Mouse (Mus musculus) midbrain, embryonic 14.5 days (tissue): ENCODE measurements around the gene Poln. TPM values are rescaled to one million over a fixed set of nuclear protein-coding genes. Genes with fewer than 3 reads are reported as not detected.

ENCODE experiments used
- ATAC-seq: fragments of 200-750 bp; cut with Nextera tagmentation; 2 replicates; pipeline ENCODE4 v1.8.0; 2017; ENCODE audit warnings: moderate number of reproducible peaks, moderate library complexity; ENCODE audit not compliant: low FRiP score, low TSS enrichment
- DNase-seq: peaks from one replicate; pipeline ENCODE4 v3.0.0-alpha.2; 2015
- H3K27ac ChIP-seq: fragments of 300-500 bp; sonication (generic); replicated peaks from 2 replicates; pipeline ENCODE4 v1.5.1; 2014; ENCODE audit warnings: mild to moderate bottlenecking, low read depth, low read length, moderate library complexity
- H3K27me3 ChIP-seq: fragments of 300-500 bp; sonication (generic); 2 replicates; pipeline ENCODE4 v1.6.1; 2014; ENCODE audit warnings: low read length, control low read depth, mixed read lengths; ENCODE audit not compliant: control insufficient read depth, insufficient read depth
- H3K36me3 ChIP-seq: fragments of 300-500 bp; sonication (generic); 2 replicates; pipeline ENCODE4 v1.6.1; 2014; ENCODE audit warnings: low read length, control low read depth; ENCODE audit not compliant: control insufficient read depth, insufficient read depth
- H3K4me1 ChIP-seq: fragments of 300-500 bp; sonication (generic); 2 replicates; pipeline ENCODE4 v1.6.1; 2014; ENCODE audit warnings: mild to moderate bottlenecking, antibody characterized with exemption, low read length, control low read depth; ENCODE audit not compliant: control insufficient read depth, insufficient read depth
- H3K4me2 ChIP-seq: fragments of 300-500 bp; sonication (generic); 2 replicates; pipeline ENCODE4 v1.6.1; 2014; ENCODE audit warnings: mild to moderate bottlenecking, low read length, moderate library complexity
- H3K4me3 ChIP-seq: fragments of 300-500 bp; sonication (generic); replicated peaks from 2 replicates; pipeline ENCODE4 v1.5.1; 2014; ENCODE audit warnings: low read depth, low read length
- H3K9ac ChIP-seq: fragments of 300-500 bp; sonication (generic); replicated peaks from 2 replicates; pipeline ENCODE4 v1.6.1; 2014; ENCODE audit warnings: mild to moderate bottlenecking, low read length, moderate library complexity
- H3K9me3 ChIP-seq: fragments of 300-500 bp; sonication (generic); 2 replicates; pipeline ENCODE4 v1.6.1; 2016; ENCODE audit warnings: low read length, control low read depth, mixed read lengths; ENCODE audit not compliant: control insufficient read depth
- WGBS: fragments of 180-500 bp; shearing (Covaris S2); extraction: QIAGEN DNeasy Blood & Tissue Kit; methylation state at CpG from one replicate; pipeline ENCODE4 v1.1.7; 2014; 5-methylcytosine and 5-hydroxymethylcytosine counted together
- polyA plus RNA-seq: library from polyadenylated mRNA; unstranded; fragments of >200 nt; fragmentation: Nextera tagmentation; extraction: Ambion mirVana; gene quantifications from 2 replicates; pipeline ENCODE4 v1.2.1, GENCODE M21; 2014

Gene Poln
- polyA plus RNA-seq, 1 experiment from 2014 or later = 0.58 TPM

- peak overlapping the region; percentile 95; the same call in 1 of the 2 replicates for H3K4me3 ChIP-seq
- DNase-seq (no peak), ATAC-seq (no peak)
- peaks cover 31% of the 10 kb centered on the region for H3K4me1 ChIP-seq
- H3K4me2 ChIP-seq = peak overlapping the region; percentile 74
- peak overlapping the region; percentile 16; the same call in 1 of the 2 replicates for H3K9ac ChIP-seq
- H3K9me3 ChIP-seq = no peaks in the 10 kb centered on the region
- H3K27me3 ChIP-seq = no peaks in the 10 kb centered on the region
- no peak overlapping the region for H3K27ac ChIP-seq
- 100% methylated on average over 1 of the region's 1 CpGs for WGBS
- H3K36me3 ChIP-seq = peaks cover 42% of the 10 kb centered on the region
Observed at GRCm38 (mm10) chr5:34185051-34185580, 15.9 kb upstream of the Poln start.

DNA sequence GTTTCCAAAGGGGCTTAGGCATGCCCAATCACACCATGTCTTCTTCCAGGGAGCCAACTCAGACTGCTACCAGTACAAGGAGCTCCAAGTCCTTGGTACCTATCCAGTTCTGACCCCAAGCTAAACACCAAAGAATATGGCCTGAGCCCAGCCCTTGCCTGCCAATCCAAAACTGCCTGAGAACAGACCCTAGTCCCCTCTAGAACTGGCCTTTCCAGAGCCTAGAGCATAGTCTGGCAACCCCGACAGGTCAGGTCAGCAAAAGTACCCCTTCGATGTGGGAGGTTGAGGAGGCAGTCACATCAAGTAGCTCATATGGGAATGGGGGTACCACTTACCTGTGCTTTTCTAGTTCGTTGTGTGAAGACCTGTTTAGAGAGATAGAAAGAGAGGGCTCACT lies 14.7 kb upstream of the Poln start:
- H3K9ac ChIP-seq = no peak overlapping the region
- WGBS = 91% methylated on average over 3 of the region's 3 CpGs
- no peaks in the 10 kb centered on the region for H3K9me3 ChIP-seq
- ATAC-seq (no peak), DNase-seq (no peak)
- H3K4me3 ChIP-seq = no peak overlapping the region
- H3K27ac ChIP-seq = no peak overlapping the region
- H3K27me3 ChIP-seq = no peaks in the 10 kb centered on the region
- H3K4me2 ChIP-seq = no peak overlapping the region
- H3K36me3 ChIP-seq = peaks cover 52% of the 10 kb centered on the region
- peaks cover 31% of the 10 kb centered on the region for H3K4me1 ChIP-seq

- no peaks in the 10 kb centered on the region for H3K27me3 ChIP-seq
- WGBS = 68% methylated on average over 5 of the region's 5 CpGs
- H3K9me3 ChIP-seq = no peaks in the 10 kb centered on the region
- H3K4me2 ChIP-seq = no peak overlapping the region
- no peak overlapping the region for H3K27ac ChIP-seq
- no peak overlapping the region for H3K4me3 ChIP-seq
- ATAC-seq = no peak
- no peak overlapping the region for H3K9ac ChIP-seq
- H3K36me3 ChIP-seq = peaks cover 56% of the 10 kb centered on the region
- DNase-seq = no peak
- H3K4me1 ChIP-seq = peaks cover 28% of the 10 kb centered on the region
Observed at GRCm38 (mm10) chr5:34183156-34183880, 14.1 kb upstream of the Poln start.

GRCm38 (mm10) chr5:34182486-34182885 lies 13.2 kb upstream of the Poln start:
- no peak for DNase-seq
- no peak for ATAC-seq
- peaks cover 26% of the 10 kb centered on the region for H3K4me1 ChIP-seq
- no peak overlapping the region for H3K4me2 ChIP-seq
- no peaks in the 10 kb centered on the region for H3K9me3 ChIP-seq
- H3K9ac ChIP-seq = no peak overlapping the region
- H3K4me3 ChIP-seq = no peak overlapping the region
- peaks cover 62% of the 10 kb centered on the region for H3K36me3 ChIP-seq
- 79% methylated on average over 3 of the region's 3 CpGs for WGBS
- no peak overlapping the region for H3K27ac ChIP-seq
- no peaks in the 10 kb centered on the region for H3K27me3 ChIP-seq

DNA sequence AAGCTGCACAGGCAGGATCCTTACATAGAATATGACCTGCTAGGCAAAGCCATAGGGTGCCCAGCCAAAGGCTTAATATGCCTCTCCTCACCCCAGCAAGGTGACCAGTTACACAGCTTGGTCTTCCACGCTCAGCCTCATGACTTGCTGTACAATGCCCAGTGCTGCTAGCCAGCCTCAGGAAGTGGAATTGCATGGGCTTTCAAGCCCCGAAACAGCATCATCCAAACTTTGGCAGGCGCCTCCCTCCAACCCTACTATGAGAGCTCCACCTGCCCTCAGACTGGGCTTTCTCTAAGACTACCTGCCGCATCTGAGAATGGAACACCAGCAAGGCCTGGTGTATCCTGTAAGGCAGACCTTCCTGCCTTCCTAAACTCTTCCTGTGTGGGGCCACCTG lies 8.6 kb upstream of the Poln start:
- ATAC-seq = no peak
- H3K4me2 ChIP-seq = no peak overlapping the region
- peaks cover 90% of the 10 kb centered on the region for H3K36me3 ChIP-seq
- 93% methylated on average over 4 of the region's 4 CpGs for WGBS
- no peaks in the 10 kb centered on the region for H3K9me3 ChIP-seq
- DNase-seq = no peak
- H3K4me3 ChIP-seq = no peak overlapping the region
- H3K9ac ChIP-seq = no peak overlapping the region
- H3K27ac ChIP-seq = no peak overlapping the region
- no peaks in the 10 kb centered on the region for H3K4me1 ChIP-seq
- no peaks in the 10 kb centered on the region for H3K27me3 ChIP-seq

DNA sequence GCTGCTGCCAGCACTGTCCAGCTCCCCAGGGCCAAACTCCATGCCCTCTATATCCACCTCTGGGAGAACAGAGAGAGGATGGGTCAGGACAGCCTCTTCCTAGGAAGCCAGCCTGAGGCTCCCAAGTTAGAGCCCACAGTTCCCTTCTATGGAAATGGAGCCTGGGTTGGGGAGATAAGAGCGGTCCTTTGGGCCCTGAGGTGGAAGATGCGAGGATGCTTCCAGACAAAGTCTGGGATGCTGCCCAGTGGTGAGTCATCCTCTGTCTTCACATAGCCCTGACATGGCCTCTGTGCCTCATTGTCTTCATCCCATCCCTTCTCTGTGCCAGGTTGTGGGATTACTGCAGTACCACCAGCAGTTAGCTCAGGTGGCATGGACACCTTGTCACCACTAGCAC lies 7.8 kb upstream of the Poln start:
- Histone ChIP-seq H3K4me3 (no peak overlapping the region), H3K4me2 (no peak overlapping the region), H3K9me3 (no peaks in the 10 kb centered on the region), H3K27ac (no peak overlapping the region), H3K36me3 (peaks cover 84% of the 10 kb centered on the region), H3K27me3 (no peaks in the 10 kb centered on the region), H3K9ac (no peak overlapping the region), H3K4me1 (no peaks in the 10 kb centered on the region)
- ATAC-seq (no peak), DNase-seq (no peak)
- WGBS = 97% methylated on average over 2 of the region's 2 CpGs

GRCm38 (mm10) chr5:34176691-34177090 lies 7.4 kb upstream of the Poln start:
- Histone ChIP-seq H3K4me1 (no peaks in the 10 kb centered on the region), H3K4me3 (no peak overlapping the region), H3K9ac (no peak overlapping the region), H3K27me3 (no peaks in the 10 kb centered on the region), H3K27ac (no peak overlapping the region), H3K9me3 (no peaks in the 10 kb centered on the region), H3K4me2 (no peak overlapping the region), H3K36me3 (peaks cover 82% of the 10 kb centered on the region)
- WGBS = 66% methylated on average over 10 of the region's 10 CpGs
- DNase-seq (no peak), ATAC-seq (no peak)

DNA sequence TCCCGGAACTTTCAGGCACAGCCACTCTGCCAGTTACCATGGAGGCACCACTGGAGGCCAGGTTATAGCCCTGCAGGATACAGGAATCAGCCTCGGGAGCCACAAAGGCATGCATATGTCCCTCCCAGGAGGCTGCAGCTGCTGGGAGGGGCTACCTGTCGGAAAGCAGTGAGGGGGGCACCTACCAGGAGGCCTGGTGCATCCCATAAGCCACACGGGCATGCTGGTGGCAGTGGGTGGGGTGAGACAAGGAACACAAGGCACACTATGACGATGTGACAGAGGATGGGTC lies 6.1 kb upstream of the Poln start:
- peaks cover 69% of the 10 kb centered on the region for H3K36me3 ChIP-seq
- H3K4me1 ChIP-seq = peaks cover under 1% of the 10 kb centered on the region; the same call in 1 of the 2 replicates
- no peak overlapping the region for H3K27ac ChIP-seq
- ATAC-seq (no peak), DNase-seq (no peak)
- H3K4me3 ChIP-seq = no peak overlapping the region
- no peak overlapping the region for H3K9ac ChIP-seq
- no peaks in the 10 kb centered on the region for H3K27me3 ChIP-seq
- no peak overlapping the region for H3K4me2 ChIP-seq
- no peaks in the 10 kb centered on the region for H3K9me3 ChIP-seq
- 14% methylated on average over 5 of the region's 5 CpGs for WGBS
